Mouse (Mus musculus) limb, embryonic 13.5 days (tissue): ENCODE data around the gene Gstp1. TPM values are rescaled to one million over a fixed set of nuclear protein-coding genes. Genes with fewer than 3 reads are reported as not detected.
"Not testable (repeated sequence)": the region's sequence is repeated elsewhere in the genome, so short reads cannot be mapped to it uniquely, and the experiment has no call there.

Source experiments
- ATAC-seq: fragments of 200-750 bp; cut with Nextera tagmentation; 2 replicates; pipeline ENCODE4 v1.8.0; 2017; ENCODE audit warnings: low read depth, moderate number of reproducible peaks, moderate TSS enrichment; ENCODE audit not compliant: low FRiP score
- H3K27ac ChIP-seq: fragments of 300-500 bp; sonication (generic); 2 replicates; pipeline ENCODE4 v1.5.1; 2015; ENCODE audit warnings: inconsistent platforms, mild to moderate bottlenecking, moderate library complexity
- H3K27me3 ChIP-seq: fragments of 300-500 bp; sonication (generic); 2 replicates; pipeline ENCODE4 v1.6.1; 2015; ENCODE audit warnings: mild to moderate bottlenecking, inconsistent platforms
- H3K36me3 ChIP-seq: fragments of 300-500 bp; sonication (generic); 2 replicates; pipeline ENCODE4 v1.6.1; 2015; ENCODE audit warnings: inconsistent platforms, mild to moderate bottlenecking, moderate library complexity
- H3K4me1 ChIP-seq: fragments of 300-500 bp; sonication (generic); 2 replicates; pipeline ENCODE4 v1.6.1; 2015; ENCODE audit warnings: inconsistent platforms
- H3K4me2 ChIP-seq: fragments of 300-500 bp; sonication (generic); replicated peaks from 2 replicates; pipeline ENCODE4 v1.6.1; 2015; ENCODE audit warnings: inconsistent platforms, mild to moderate bottlenecking, moderate library complexity
- H3K4me3 ChIP-seq: fragments of 300-500 bp; sonication (generic); 2 replicates; pipeline ENCODE4 v1.5.1; 2015; ENCODE audit warnings: moderate library complexity, mild to moderate bottlenecking, inconsistent platforms
- H3K9ac ChIP-seq: fragments of 300-500 bp; sonication (generic); 2 replicates; pipeline ENCODE4 v1.6.1; 2015; ENCODE audit warnings: mild to moderate bottlenecking, inconsistent platforms
- H3K9me3 ChIP-seq: fragments of 300-500 bp; sonication (generic); 2 replicates; pipeline ENCODE4 v1.6.1; 2016; ENCODE audit warnings: inconsistent platforms
- WGBS: fragments of 180-500 bp; shearing (Covaris S2); methylation state at CpG from one replicate; pipeline ENCODE4 v1.1.7; 2015; 5-methylcytosine and 5-hydroxymethylcytosine counted together
- polyA plus RNA-seq: library from polyadenylated mRNA; unstranded; fragments of >200 nt; fragmentation: Nextera tagmentation; extraction: Ambion mirVana; gene quantifications from 2 replicates; pipeline ENCODE4 v1.2.1, GENCODE M21; 2015

Gene Gstp1
- polyA plus RNA-seq, 1 experiment from 2014 or later, result 573 TPM

GRCm38 (mm10) chr19:4047859-4048258 is 10.1 kb upstream of the Gstp1 start:
- WGBS, result 20% methylated on average over 4 of the region's 4 CpGs
- Histone ChIP-seq H3K9ac (no peak overlapping the region), H3K27ac (no peak overlapping the region), H3K4me2 (no peak overlapping the region), H3K9me3 (no peaks in the 10 kb centered on the region), H3K27me3 (no peaks in the 10 kb centered on the region), H3K36me3 (no peaks in the 10 kb centered on the region), H3K4me1 (peaks cover 5% of the 10 kb centered on the region; the same call in 1 of the 2 replicates), H3K4me3 (no peak overlapping the region)
- no peak for ATAC-seq

DNA sequence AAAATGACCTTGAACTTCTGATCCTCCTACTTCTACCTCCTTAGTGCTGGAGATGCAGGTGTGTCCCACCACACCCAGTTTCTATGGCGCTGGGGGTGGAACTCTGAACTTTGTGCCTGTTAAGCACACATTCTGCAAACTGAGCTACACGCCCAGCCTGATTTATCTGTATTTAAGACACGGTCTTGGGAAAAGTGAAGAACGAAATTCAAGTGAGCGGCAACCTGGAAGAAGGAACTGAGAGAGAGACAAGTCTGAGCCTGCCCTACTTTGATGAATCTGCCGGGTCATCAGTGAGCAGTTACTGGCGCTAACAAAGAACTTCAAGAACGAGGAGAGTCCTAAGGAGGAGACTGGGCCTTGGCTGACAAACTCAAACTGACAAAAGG is 9.1 kb upstream of the Gstp1 start:
- H3K27ac ChIP-seq, result no peak overlapping the region
- H3K4me3 ChIP-seq, result no peak overlapping the region
- no peaks in the 10 kb centered on the region for H3K36me3 ChIP-seq
- peaks cover 5% of the 10 kb centered on the region; the same call in 1 of the 2 replicates for H3K4me1 ChIP-seq
- H3K9ac ChIP-seq, result no peak overlapping the region
- H3K4me2 ChIP-seq, result no peak overlapping the region
- ATAC-seq, result no peak
- H3K27me3 ChIP-seq, result no peaks in the 10 kb centered on the region
- WGBS, result 78% methylated on average over 8 of the region's 8 CpGs
- no peaks in the 10 kb centered on the region for H3K9me3 ChIP-seq

DNA sequence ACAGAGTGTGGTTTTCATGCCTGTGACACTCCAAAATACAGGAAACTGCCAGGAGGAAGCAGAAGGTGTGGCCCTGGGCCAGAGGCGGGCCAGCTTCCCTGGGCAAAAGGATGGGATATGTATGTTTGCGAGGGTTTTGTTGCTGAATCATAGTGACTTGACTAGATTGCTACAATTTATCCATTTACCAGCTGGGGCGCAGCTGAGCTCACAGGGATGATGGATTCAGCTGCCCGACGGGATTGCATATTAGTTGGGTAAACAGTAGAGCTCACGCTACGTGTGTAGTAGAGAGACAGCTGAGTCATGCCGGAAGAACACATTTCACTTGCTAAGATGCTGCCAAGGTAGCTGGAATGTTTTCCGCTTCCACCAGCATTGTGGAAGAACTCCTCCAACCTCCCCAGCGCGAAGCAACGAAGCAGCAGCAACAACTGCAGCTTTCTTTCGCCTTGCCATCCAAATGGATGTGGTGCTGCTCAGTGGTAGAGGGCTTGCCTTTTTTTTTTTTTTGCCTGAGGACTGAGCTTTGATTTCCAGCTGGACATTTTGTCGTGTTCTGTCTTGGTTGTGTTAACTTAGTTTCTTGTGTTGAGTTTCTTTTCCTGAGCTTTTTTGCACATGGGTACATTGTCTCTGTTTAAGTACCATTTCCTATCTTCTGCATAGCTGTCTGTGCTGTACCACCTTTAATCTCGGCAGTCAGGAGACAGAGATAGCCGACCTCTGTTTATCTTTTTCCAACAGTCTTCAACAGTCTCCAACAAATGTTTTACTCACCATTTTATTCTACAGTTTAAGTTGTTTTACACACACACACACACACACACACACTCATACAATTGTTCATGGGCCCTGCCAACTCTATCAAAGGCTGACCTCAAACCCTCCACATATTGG is 8.4 kb upstream of the Gstp1 start, which contains the start of gene Gstp2:
Gstp2 (minus strand) TSS at position 58 of the 900 bp plus-strand sequence.
- Histone ChIP-seq H3K9ac (no peak within 1 kb of the TSS), H3K27me3 (no peaks in the 10 kb centered on the region), H3K9me3 (no peaks in the 10 kb centered on the region), H3K27ac (no peak within 1 kb of the TSS), H3K36me3 (no peaks in the 10 kb centered on the region), H3K4me2 (peak within 1 kb of the TSS; percentile 22; the same call in 1 of the 2 replicates), H3K4me3 (no peak within 1 kb of the TSS), H3K4me1 (peaks cover 5% of the 10 kb centered on the region; the same call in 1 of the 2 replicates)
- 63% methylated on average over 16 of the region's 16 CpGs for WGBS
- no peak for ATAC-seq

DNA sequence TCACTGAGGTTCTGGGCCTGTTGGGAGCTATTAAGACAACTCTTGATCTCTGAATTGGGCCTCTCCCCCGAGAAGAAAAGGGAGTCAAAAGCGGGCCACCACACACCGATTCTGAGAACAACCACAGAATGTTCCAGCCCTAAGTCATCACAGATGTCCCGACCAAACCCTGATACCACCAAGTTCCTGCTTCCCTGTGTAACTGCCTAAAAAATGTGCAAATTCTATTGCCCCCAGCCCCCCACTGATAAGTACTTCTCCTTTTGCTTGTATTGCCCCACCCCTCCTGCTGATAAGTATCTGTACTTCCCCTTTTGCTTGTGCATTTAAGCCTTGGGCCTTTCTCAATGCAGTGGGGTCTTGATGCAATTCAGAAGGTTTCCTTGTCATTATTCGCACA is 6.3 kb upstream of the Gstp1 start:
- H3K27me3 ChIP-seq, H3K9ac ChIP-seq, ATAC-seq, H3K4me1 ChIP-seq, H3K36me3 ChIP-seq, H3K27ac ChIP-seq, H3K4me2 ChIP-seq, H3K4me3 ChIP-seq, H3K9me3 ChIP-seq: not testable (repeated sequence)
- WGBS, result 92% methylated on average over 5 of the region's 5 CpGs

- H3K27me3 ChIP-seq, result no peaks in the 10 kb centered on the region
- H3K4me3 ChIP-seq, result no peak overlapping the region
- ATAC-seq, result no peak
- 73% methylated on average over 14 of the region's 14 CpGs for WGBS
- H3K9ac ChIP-seq, result no peak overlapping the region
- H3K27ac ChIP-seq, result no peak overlapping the region
- H3K4me2 ChIP-seq, result no peak overlapping the region
- no peaks in the 10 kb centered on the region for H3K36me3 ChIP-seq
- peaks cover 12% of the 10 kb centered on the region; the same call in 1 of the 2 replicates for H3K4me1 ChIP-seq
- H3K9me3 ChIP-seq, result no peaks in the 10 kb centered on the region
Measured at GRCm38 (mm10) chr19:4042124-4042523, 4.3 kb upstream of the Gstp1 start.

DNA sequence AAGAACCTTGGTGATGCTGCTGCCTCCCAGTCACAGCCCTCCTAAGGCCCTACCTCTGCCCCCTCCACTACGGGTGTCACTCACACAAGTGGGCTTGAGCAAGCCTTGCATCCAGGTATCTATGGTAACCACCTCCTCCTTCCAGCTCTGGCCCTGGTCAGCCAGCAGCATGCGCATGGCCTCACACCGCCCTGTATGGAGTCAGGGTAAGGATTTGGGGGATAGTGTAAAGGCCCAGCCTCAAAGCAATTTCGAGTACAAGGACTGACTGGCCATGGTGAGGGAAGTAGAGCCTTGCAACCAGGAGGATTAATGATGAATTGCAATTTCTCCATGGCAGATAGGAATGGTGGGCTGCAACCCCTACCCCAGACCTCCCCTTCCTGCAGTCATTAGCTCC is 3.7 kb upstream of the Gstp1 start:
- not testable (repeated sequence) for H3K9me3 ChIP-seq, H3K27me3 ChIP-seq, H3K4me2 ChIP-seq, ATAC-seq, H3K9ac ChIP-seq, H3K36me3 ChIP-seq, H3K4me3 ChIP-seq, H3K27ac ChIP-seq
- WGBS, result 89% methylated on average over 3 of the region's 4 CpGs
- H3K4me1 ChIP-seq, result peaks cover 15% of the 10 kb centered on the region

DNA sequence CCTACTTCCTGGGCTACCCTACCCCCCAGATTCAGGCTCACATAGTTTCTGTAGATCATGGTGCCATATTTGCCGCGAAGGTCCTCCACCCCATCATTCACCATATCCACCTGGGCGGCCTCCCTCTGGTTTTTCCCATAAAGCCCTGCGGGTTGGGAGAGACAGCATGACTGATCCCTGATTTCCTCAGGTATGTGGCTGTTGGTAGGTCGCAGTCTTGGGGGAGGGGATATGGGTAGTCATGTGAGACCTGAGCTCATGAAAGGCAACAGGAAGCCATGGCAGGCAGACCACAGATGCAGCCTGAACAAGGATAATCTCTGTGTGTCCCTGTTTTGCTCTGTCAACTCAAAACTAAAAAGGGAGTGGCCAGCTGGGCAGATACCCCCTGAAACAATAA is 3.2 kb upstream of the Gstp1 start:
- not testable (repeated sequence) for H3K4me3 ChIP-seq, H3K9ac ChIP-seq, H3K36me3 ChIP-seq, H3K27ac ChIP-seq, H3K27me3 ChIP-seq, ATAC-seq, H3K9me3 ChIP-seq, H3K4me2 ChIP-seq
- H3K4me1 ChIP-seq, result peaks cover 18% of the 10 kb centered on the region
- WGBS, result 80% methylated on average over 5 of the region's 5 CpGs

DNA sequence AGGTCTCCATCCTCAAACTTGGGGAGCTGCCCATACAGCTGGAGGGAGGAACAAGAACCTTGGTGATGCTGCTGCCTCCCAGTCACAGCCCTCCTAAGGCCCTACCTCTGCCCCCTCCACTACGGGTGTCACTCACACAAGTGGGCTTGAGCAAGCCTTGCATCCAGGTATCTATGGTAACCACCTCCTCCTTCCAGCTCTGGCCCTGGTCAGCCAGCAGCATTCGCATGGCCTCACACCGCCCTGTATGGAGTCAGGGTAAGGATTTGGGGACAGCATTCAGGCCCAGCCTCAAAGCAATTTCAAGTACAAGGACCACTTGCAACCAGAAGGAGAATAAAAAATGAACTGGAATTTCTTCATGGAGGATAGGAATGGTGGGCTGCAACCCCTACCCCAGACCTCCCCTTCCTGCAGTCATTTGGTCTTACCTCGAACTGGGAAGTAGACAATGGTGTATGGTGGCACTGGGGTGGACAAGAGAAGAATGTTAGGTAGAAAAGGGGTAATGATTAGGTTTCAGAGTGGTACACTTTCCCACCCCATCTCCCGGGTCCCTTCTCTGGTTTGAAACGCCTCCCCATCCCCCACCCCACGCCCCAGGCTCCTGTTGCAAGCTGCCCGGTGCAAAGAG is 514 bp downstream of the Gstp1 start:
- peaks cover 16% of the 10 kb centered on the region for H3K4me1 ChIP-seq
- H3K9ac ChIP-seq, result peak overlapping the region; percentile 80
- WGBS, result 21% methylated on average over 8 of the region's 8 CpGs
- peak overlapping the region; percentile 77 for H3K4me2 ChIP-seq
- H3K27me3 ChIP-seq, H3K9me3 ChIP-seq: not testable (repeated sequence)
- peak overlapping the region; percentile 83 for H3K27ac ChIP-seq
- peak overlapping the region; percentile 62 for H3K4me3 ChIP-seq
- peaks cover 18% of the 10 kb centered on the region for H3K36me3 ChIP-seq
- 0 out of 2 replicates have a peak, but pooled peaks have one; percentile 13 for ATAC-seq

DNA sequence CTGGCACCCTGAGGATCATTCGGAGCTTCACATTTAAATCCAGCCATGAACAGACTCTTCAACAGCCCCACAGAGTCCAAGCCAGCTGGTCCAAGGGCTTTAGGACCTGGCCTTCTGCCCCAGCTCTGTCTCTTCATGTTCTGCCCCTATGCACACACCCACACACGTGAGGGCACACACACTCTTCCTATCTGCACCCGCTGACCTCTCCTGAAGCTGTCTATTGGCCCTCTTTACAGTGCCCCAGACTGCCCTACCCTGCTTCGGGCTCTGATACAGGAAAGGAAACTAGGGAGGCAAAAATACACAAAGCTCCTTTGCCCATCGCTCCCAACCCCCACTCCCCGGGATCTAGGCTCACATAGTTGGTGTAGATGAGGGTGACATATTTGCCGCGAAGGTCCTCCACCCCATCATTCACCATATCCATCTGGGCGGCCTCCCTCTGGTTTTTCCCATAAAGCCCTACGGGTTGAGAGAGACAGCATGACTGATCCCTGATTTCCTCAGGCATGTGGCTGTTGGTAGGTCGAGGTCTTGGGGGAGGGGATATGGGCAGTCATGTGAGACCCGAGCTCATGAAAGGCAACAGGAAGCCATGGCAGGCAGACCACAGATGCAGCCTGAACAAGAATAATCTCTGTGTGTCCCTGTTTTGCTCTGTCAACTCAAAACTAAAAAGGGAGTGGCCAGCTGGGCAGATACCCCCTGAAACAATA is 1.3 kb downstream of the Gstp1 start:
- no peak for ATAC-seq
- 73% methylated on average over 12 of the region's 12 CpGs for WGBS
- H3K27ac ChIP-seq, result no peak overlapping the region
- peak overlapping the region; percentile 45; the same call in 1 of the 2 replicates for H3K9ac ChIP-seq
- peaks cover 16% of the 10 kb centered on the region for H3K4me1 ChIP-seq
- H3K4me2 ChIP-seq, result peak overlapping the region; percentile 48
- no peaks in the 10 kb centered on the region for H3K9me3 ChIP-seq
- H3K4me3 ChIP-seq, result no peak overlapping the region; the same call in 1 of the 2 replicates
- H3K36me3 ChIP-seq, result peaks cover 18% of the 10 kb centered on the region
- H3K27me3 ChIP-seq, result no peaks in the 10 kb centered on the region

- Histone ChIP-seq H3K4me1 (peaks cover 16% of the 10 kb centered on the region), H3K36me3 (peaks cover 18% of the 10 kb centered on the region), H3K9me3 (no peaks in the 10 kb centered on the region), H3K27ac (no peak overlapping the region), H3K9ac (no peak overlapping the region), H3K4me3 (no peak overlapping the region), H3K27me3 (no peaks in the 10 kb centered on the region), H3K4me2 (no peak overlapping the region)
- 68% methylated on average over 5 of the region's 5 CpGs for WGBS
- ATAC-seq, result no peak
Measured at GRCm38 (mm10) chr19:4033742-4034141, 4.0 kb downstream of the Gstp1 start.

- Histone ChIP-seq H3K9me3 (no peaks in the 10 kb centered on the region), H3K27me3 (no peaks in the 10 kb centered on the region), H3K36me3 (peaks cover 18% of the 10 kb centered on the region), H3K4me1 (peaks cover 15% of the 10 kb centered on the region), H3K9ac (no peak overlapping the region), H3K4me2 (no peak overlapping the region), H3K27ac (no peak overlapping the region), H3K4me3 (no peak overlapping the region)
- 83% methylated on average over 3 of the region's 3 CpGs for WGBS
- ATAC-seq, result no peak
Measured at GRCm38 (mm10) chr19:4033298-4033697, 4.5 kb downstream of the Gstp1 start.

DNA sequence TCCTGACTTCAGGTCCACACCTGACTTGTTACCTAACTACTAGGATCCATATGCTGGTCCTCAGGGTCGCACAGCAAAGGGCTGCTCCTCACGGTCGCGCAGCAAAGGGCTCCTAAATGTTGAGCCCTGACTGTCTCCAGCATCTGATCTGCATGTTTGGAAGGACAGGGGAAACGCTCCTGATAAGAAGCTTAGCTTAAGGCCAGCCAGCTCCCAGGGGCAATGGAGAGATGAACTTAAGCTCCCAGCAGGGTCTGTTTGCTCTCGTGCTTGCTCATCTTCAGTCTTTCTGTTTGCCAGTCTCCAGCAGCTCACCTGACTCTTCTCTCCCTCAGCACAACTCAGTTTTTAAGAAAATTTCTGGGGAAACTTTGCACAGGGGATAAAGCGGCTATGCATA is 5.1 kb downstream of the Gstp1 start:
- H3K27ac ChIP-seq, result no peak overlapping the region
- H3K27me3 ChIP-seq, result no peaks in the 10 kb centered on the region
- no peak overlapping the region for H3K4me2 ChIP-seq
- H3K4me3 ChIP-seq, result no peak overlapping the region
- peaks cover 18% of the 10 kb centered on the region for H3K36me3 ChIP-seq
- no peaks in the 10 kb centered on the region for H3K9me3 ChIP-seq
- ATAC-seq, result no peak
- WGBS, result 68% methylated on average over 7 of the region's 7 CpGs
- no peak overlapping the region for H3K9ac ChIP-seq
- peaks cover 13% of the 10 kb centered on the region for H3K4me1 ChIP-seq
